Mouse (Mus musculus): Measurements from ENCODE around the gene Crygn. TPM values are rescaled to one million over a fixed set of nuclear protein-coding genes. Genes with fewer than 3 reads are reported as not detected.

Crygn gene
- polyA plus RNA-seq, 1 experiment from 2014 or later: 1.8 TPM

DNA sequence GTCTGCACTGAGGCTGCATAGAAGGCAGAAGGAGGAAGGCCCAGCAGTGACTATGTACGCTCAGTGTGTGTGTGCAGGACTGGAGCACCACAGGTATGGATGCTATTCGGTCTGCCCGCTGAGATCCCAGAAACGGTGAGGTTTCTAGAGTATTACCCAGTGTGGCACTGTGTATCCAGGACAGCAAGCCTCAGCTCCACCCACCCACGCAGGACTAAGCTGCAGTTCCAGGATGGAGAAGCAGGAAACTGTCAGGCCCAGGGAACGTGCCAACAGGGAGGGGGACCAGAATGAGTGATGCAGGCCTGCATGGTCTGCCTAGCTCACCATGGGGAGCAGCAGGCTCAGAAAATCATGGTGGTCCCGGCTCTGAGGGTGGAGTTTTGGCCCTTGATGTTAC is 35.2 kb upstream of the Crygn start:
- Histone ChIP-seq H3K4me1 (ENCODE audit: insufficient read depth) (no peaks in the 10 kb centered on the region), H3K9ac (no peak overlapping the region), H3K27ac (ENCODE audit: low read depth) (no peak overlapping the region), H3K27me3 (ENCODE audit: insufficient read depth, low read length) (no peaks in the 10 kb centered on the region), H3K4me2 (no peak overlapping the region), H3K9me3 (ENCODE audit: low read depth, low read length) (no peaks in the 10 kb centered on the region), H3K36me3 (ENCODE audit: insufficient read depth) (no peaks in the 10 kb centered on the region), H3K4me3 (ENCODE audit: low read depth, low read length) (no peak overlapping the region)
- no peak for DNase-seq
- ATAC-seq (ENCODE audit: insufficient read depth): no peak
- 60% methylated on average over 7 of the region's 7 CpGs for WGBS
- TF ChIP-seq CTCF (IDR thresholded peaks at IDR 0.05; ENCODE audit: low read depth): no peak

DNA sequence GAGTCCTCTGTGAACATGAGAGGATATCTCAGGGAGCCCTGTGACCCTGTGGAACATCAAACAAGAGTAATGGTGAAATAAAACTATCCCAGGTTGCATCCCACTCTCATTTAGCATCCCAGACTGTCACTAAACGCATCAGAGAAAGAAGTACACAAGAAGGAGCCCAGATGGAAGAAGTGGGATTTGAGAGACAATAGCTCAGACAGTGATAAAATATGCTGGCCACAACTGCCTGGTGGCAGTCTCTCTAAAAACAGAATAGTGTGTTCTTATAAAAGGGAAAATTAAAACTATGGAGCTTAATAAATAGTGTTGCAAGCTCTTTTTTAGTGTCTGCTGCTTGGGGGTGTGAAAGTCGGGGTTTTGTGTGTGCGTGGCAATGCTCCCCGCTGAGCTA is 25.1 kb upstream of the Crygn start:
- Histone ChIP-seq H3K4me1 (ENCODE audit: insufficient read depth) (no peaks in the 10 kb centered on the region), H3K9ac (no peak overlapping the region), H3K27ac (ENCODE audit: low read depth) (no peak overlapping the region), H3K9me3 (ENCODE audit: low read depth, low read length) (no peaks in the 10 kb centered on the region), H3K4me3 (ENCODE audit: low read depth, low read length) (no peak overlapping the region), H3K36me3 (ENCODE audit: insufficient read depth) (no peaks in the 10 kb centered on the region), H3K4me2 (no peak overlapping the region), H3K27me3 (ENCODE audit: insufficient read depth, low read length) (0 out of 2 replicates have a peak, but pooled peaks cover 3% of the 10 kb centered on the region)
- WGBS: 86% methylated on average over 4 of the region's 4 CpGs
- no peak for DNase-seq
- no peak for ATAC-seq (ENCODE audit: insufficient read depth)
- TF ChIP-seq CTCF (IDR thresholded peaks at IDR 0.05; ENCODE audit: low read depth): no peak

DNA sequence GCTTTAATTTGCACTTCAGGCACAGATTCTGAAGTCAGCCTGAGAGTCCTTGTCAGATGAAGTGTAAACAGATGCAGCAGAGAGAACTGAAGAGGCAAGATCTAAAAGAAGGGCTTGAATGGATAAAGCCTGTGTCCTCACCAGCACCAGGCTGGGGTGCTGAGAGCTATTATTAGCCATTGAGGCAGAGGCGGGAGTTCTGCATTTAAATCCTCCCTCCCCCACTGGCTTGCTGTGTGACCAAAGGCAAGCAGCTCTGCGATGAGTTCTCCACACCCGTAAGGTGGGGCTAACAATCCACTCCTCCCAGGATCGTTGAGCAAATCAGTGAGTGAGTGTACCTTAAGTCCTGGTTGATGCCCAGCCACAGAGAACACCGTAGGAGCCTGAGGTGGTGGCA is 23.2 kb upstream of the Crygn start:
- ATAC-seq (ENCODE audit: insufficient read depth) (no peak), DNase-seq (no peak)
- Histone ChIP-seq H3K4me2 (no peak overlapping the region), H3K9me3 (ENCODE audit: low read depth, low read length) (no peaks in the 10 kb centered on the region), H3K9ac (no peak overlapping the region), H3K4me1 (ENCODE audit: insufficient read depth) (no peaks in the 10 kb centered on the region), H3K27me3 (ENCODE audit: insufficient read depth, low read length) (0 out of 2 replicates have a peak, but pooled peaks cover 6% of the 10 kb centered on the region), H3K36me3 (ENCODE audit: insufficient read depth) (no peaks in the 10 kb centered on the region), H3K4me3 (ENCODE audit: low read depth, low read length) (no peak overlapping the region), H3K27ac (ENCODE audit: low read depth) (no peak overlapping the region)
- WGBS: 21% methylated on average over 5 of the region's 5 CpGs
- no peak for TF ChIP-seq CTCF (IDR thresholded peaks at IDR 0.05; ENCODE audit: low read depth)

DNA sequence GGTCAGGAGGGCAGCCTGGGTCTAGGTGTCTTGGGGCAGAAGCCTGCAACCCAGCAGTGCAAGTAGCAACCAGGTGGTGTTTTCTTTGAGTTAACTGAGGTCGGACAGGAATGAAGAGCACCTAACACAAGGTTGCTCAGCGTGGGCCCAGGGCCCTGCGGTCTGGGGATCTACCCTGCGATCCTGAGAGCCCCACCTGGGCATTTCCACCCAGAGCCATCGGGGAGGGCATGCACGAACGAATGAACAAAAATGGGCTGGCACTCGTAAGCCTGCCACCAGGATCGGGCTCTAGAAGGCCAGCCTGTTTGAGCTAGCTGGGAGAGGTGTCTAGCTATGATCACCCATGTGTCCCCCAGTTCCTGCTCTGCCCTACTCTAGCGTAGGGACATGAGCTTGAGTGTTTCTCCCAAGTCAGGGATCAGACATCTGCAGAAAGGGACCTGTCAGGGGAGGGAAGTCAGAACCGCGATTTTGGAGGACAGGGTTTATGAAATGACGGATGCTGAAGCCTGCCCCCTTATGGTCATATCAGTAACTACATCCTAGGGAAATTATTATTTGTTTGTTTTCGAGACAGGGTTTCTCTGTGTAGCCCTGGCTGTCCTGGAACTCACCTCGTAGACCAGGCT is 22.2 kb upstream of the Crygn start:
- Histone ChIP-seq H3K4me2 (no peak overlapping the region), H3K9me3 (ENCODE audit: low read depth, low read length) (no peaks in the 10 kb centered on the region), H3K36me3 (ENCODE audit: insufficient read depth) (no peaks in the 10 kb centered on the region), H3K9ac (no peak overlapping the region), H3K27me3 (ENCODE audit: insufficient read depth, low read length) (0 out of 2 replicates have a peak, but pooled peaks cover 6% of the 10 kb centered on the region), H3K27ac (ENCODE audit: low read depth) (no peak overlapping the region), H3K4me3 (ENCODE audit: low read depth, low read length) (no peak overlapping the region), H3K4me1 (ENCODE audit: insufficient read depth) (no peaks in the 10 kb centered on the region)
- peak; percentile 41; the same call in 1 of the 2 replicates for ATAC-seq (ENCODE audit: insufficient read depth)
- DNase-seq: peak; percentile 77
- peak; percentile 77 for TF ChIP-seq CTCF (IDR thresholded peaks at IDR 0.05; ENCODE audit: low read depth)
- WGBS: 45% methylated on average over 15 of the region's 15 CpGs

DNA sequence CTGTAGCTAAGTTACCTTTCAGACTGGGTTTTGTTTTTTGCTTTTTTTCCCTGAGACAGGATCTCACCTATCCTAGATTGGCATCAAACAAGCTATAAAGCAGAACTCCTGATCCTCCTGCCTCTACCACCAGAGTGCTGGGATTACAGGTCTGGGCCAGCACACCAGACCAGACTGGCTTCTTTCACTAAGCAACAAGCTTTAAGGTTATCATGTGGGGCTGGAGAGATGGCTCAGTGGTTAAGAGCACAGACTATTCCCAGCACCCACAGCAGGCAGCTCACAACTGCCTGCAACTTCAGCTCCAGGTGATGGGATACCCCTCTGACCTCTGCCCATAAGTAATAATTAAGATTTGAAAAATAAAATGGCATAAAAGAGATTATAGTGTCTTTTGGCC is 21.5 kb upstream of the Crygn start:
- DNase-seq: no peak
- no peak overlapping the region for H3K4me2 ChIP-seq
- H3K9me3 ChIP-seq (ENCODE audit: low read depth, low read length): no peaks in the 10 kb centered on the region
- no peak for ATAC-seq (ENCODE audit: insufficient read depth)
- H3K27me3 ChIP-seq (ENCODE audit: insufficient read depth, low read length): 0 out of 2 replicates have a peak, but pooled peaks cover 6% of the 10 kb centered on the region
- H3K4me1 ChIP-seq (ENCODE audit: insufficient read depth): no peaks in the 10 kb centered on the region
- no peaks in the 10 kb centered on the region for H3K36me3 ChIP-seq (ENCODE audit: insufficient read depth)
- no peak overlapping the region for H3K27ac ChIP-seq (ENCODE audit: low read depth)
- no peak overlapping the region for H3K9ac ChIP-seq
- TF ChIP-seq CTCF (IDR thresholded peaks at IDR 0.05; ENCODE audit: low read depth): no peak
- no peak overlapping the region for H3K4me3 ChIP-seq (ENCODE audit: low read depth, low read length)

DNA sequence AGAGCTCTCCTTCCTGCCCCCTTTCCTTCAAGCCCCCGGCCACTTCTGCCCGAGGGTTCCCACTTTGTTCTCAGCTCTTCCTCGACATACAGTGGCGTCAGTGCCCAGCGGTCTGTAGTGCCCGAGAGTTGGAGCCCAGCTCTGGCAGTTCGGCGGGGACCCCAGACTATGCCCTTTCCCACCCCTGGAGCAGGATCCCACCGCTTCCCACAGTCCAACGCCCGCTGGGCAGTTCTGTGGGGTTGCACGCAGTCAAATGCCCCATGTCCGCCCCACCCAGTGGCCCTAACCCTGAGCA is 21.0 kb upstream of the Crygn start:
- no peak for TF ChIP-seq CTCF (IDR thresholded peaks at IDR 0.05; ENCODE audit: low read depth)
- no peak overlapping the region for H3K9ac ChIP-seq
- DNase-seq (no peak), ATAC-seq (ENCODE audit: insufficient read depth) (no peak)
- no peak overlapping the region for H3K4me3 ChIP-seq (ENCODE audit: low read depth, low read length)
- H3K36me3 ChIP-seq (ENCODE audit: insufficient read depth): no peaks in the 10 kb centered on the region
- H3K27ac ChIP-seq (ENCODE audit: low read depth): no peak overlapping the region
- H3K9me3 ChIP-seq (ENCODE audit: low read depth, low read length): no peaks in the 10 kb centered on the region
- WGBS: 36% methylated on average over 13 of the region's 13 CpGs
- peak overlapping the region; percentile 27; the same call in 1 of the 2 replicates for H3K4me2 ChIP-seq
- 0 out of 2 replicates have a peak, but pooled peaks cover 6% of the 10 kb centered on the region for H3K27me3 ChIP-seq (ENCODE audit: insufficient read depth, low read length)
- no peaks in the 10 kb centered on the region for H3K4me1 ChIP-seq (ENCODE audit: insufficient read depth)

DNA sequence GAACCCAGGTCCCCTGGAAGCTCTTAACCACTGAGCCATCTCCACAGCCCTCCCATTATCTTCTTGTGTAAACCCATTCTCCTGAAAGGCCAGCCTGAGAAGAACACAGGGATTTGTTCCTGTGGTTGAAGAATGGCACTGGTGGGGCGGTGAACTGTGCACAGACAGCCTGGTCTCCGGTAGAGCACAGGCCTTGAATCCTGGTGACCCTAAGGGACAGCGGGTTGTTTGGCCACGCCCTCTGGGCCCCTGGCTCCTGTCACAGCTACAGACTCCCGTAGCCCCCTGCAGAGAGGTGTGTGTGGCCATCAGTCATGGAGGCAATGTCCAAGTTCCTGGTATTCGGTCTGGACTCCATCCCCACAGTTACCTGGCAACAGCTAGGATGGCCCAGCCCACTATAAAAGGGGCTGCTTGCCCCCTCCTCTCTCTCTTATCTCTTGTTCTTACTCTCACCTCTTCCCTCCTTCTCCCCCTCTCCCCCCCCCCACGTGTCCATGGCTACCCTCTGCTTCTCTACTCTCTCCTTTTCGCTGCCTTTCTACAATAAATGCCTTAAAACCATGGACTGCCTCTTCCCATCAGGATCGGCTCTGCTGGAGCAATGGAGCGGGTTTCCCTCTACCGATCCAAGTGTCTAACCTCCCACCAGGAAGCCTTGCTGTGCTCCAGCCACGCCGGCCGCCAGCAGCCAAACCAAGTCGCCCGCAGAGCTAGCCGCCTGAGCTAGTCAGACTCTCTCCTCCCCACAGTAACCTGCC is 20.5 kb upstream of the Crygn start:
- no peak for ATAC-seq (ENCODE audit: insufficient read depth)
- H3K9me3 ChIP-seq (ENCODE audit: low read depth, low read length): no peaks in the 10 kb centered on the region
- no peaks in the 10 kb centered on the region for H3K36me3 ChIP-seq (ENCODE audit: insufficient read depth)
- no peak for DNase-seq
- no peak overlapping the region for H3K27ac ChIP-seq (ENCODE audit: low read depth)
- 23% methylated on average over 17 of the region's 17 CpGs for WGBS
- H3K27me3 ChIP-seq (ENCODE audit: insufficient read depth, low read length): 0 out of 2 replicates have a peak, but pooled peaks cover 6% of the 10 kb centered on the region
- no peaks in the 10 kb centered on the region for H3K4me1 ChIP-seq (ENCODE audit: insufficient read depth)
- TF ChIP-seq CTCF (IDR thresholded peaks at IDR 0.05; ENCODE audit: low read depth): no peak
- peak overlapping the region; percentile 27; the same call in 1 of the 2 replicates for H3K4me2 ChIP-seq
- H3K9ac ChIP-seq: no peak overlapping the region
- no peak overlapping the region for H3K4me3 ChIP-seq (ENCODE audit: low read depth, low read length)

Measured in lung, embryonic 14.5 days (tissue).